Mouse (Mus musculus) liver, embryonic 14.5 days (tissue): ENCODE data around the gene Lbhd2. TPM values are rescaled to one million over a fixed set of nuclear protein-coding genes. Genes with fewer than 3 reads are reported as not detected.

Source experiments
- ATAC-seq: fragments of 200-750 bp; cut with Nextera tagmentation; 2 replicates; pipeline ENCODE4 v1.8.0; 2017; ENCODE audit warnings: moderate number of reproducible peaks, mild to moderate bottlenecking, moderate library complexity; ENCODE audit not compliant: insufficient read depth
- DNase-seq, 3 experiments: peaks; one replicate each; pipeline ENCODE4 v3.0.0-alpha.2; 2012 to 2013; ENCODE audit warnings: low read depth in 3 of 3, low spot score in 3 of 3
- H3K27ac ChIP-seq: fragments of 300-500 bp; sonication (generic); 2 replicates; pipeline ENCODE4 v1.5.1; 2014; ENCODE audit warnings: moderate library complexity, mild to moderate bottlenecking, control low read depth, inconsistent platforms
- H3K27me3 ChIP-seq: fragments of 300-500 bp; sonication (generic); 2 replicates; pipeline ENCODE4 v1.6.1; 2014; ENCODE audit warnings: mild to moderate bottlenecking, low read length, moderate library complexity; ENCODE audit not compliant: control insufficient read depth, insufficient read depth
- H3K36me3 ChIP-seq: fragments of 300-500 bp; sonication (generic); replicated peaks from 2 replicates; pipeline ENCODE4 v1.6.1; 2014; ENCODE audit warnings: low read depth; ENCODE audit not compliant: control insufficient read depth, insufficient read depth
- H3K4me1 ChIP-seq, 2 experiments: fragments of 200-500 bp in 1 of 2; fragments of 300-500 bp in 1 of 2; sonication (generic) in 1 of 2; replicated peaks; 2 replicates each; pipeline ENCODE4 v1.6.1; 2012 to 2014; ENCODE audit warnings: antibody characterized with exemption in 1 of 2, inconsistent platforms in 1 of 2, low read length in 1 of 2; ENCODE audit not compliant: control insufficient read depth in 2 of 2, insufficient read depth in 2 of 2
- H3K4me2 ChIP-seq: fragments of 300-500 bp; sonication (generic); 2 replicates; pipeline ENCODE4 v1.6.1; 2014; ENCODE audit warnings: low read depth, mild to moderate bottlenecking, control low read depth, moderate library complexity
- H3K4me3 ChIP-seq, 2 experiments: fragments of 200-500 bp in 1 of 2; fragments of 300-500 bp in 1 of 2; sonication (generic) in 1 of 2; 2 replicates each; pipeline ENCODE4 v1.5.1; 2012 to 2014; ENCODE audit warnings: low read depth in 2 of 2, low read length in 2 of 2, mild to moderate bottlenecking in 2 of 2, control low read depth in 1 of 2, inconsistent platforms in 1 of 2, moderate library complexity in 1 of 2; ENCODE audit not compliant: insufficient read depth in 1 of 2
- H3K9ac ChIP-seq: fragments of 300-500 bp; sonication (generic); replicated peaks from 2 replicates; pipeline ENCODE4 v1.6.1; 2014; ENCODE audit warnings: mild to moderate bottlenecking, control low read depth, moderate library complexity
- H3K9me3 ChIP-seq: fragments of 300-500 bp; sonication (generic); 2 replicates; pipeline ENCODE4 v1.6.1; 2016; ENCODE audit warnings: low read length, mixed read lengths; ENCODE audit not compliant: control insufficient read depth
- CTCF ChIP-seq: IDR thresholded peaks from 2 replicates; pipeline ENCODE4 v1.5.1; 2016; ENCODE audit warnings: antibody characterized with exemption, low read depth, control low read depth
- EP300 ChIP-seq: IDR thresholded peaks from 2 replicates; pipeline ENCODE4 v1.6.1; 2016; ENCODE audit warnings: antibody characterized with exemption, low read depth
- WGBS: fragments of 180-500 bp; shearing (Covaris S2); extraction: QIAGEN DNeasy Blood & Tissue Kit; methylation state at CpG from one replicate; pipeline ENCODE4 v1.1.7; 2014; ENCODE audit not compliant: insufficient replicate concordance; 5-methylcytosine and 5-hydroxymethylcytosine counted together
- polyA plus RNA-seq, 2 experiments: library from polyadenylated mRNA; depleted of rRNA in 1 of 2; stranded (reverse) in 1 of 2; unstranded in 1 of 2; fragments of >200 nt; fragmentation: Nextera tagmentation in 1 of 2; extraction: Ambion mirVana in 1 of 2; gene quantifications; 2 replicates each; pipeline versions ENCODE4 v1.2.1 to v1.2.3; 2012 to 2014

Gene Lbhd2
- polyA plus RNA-seq, 2 experiments: 0.15 TPM; not detected in 1

DNA sequence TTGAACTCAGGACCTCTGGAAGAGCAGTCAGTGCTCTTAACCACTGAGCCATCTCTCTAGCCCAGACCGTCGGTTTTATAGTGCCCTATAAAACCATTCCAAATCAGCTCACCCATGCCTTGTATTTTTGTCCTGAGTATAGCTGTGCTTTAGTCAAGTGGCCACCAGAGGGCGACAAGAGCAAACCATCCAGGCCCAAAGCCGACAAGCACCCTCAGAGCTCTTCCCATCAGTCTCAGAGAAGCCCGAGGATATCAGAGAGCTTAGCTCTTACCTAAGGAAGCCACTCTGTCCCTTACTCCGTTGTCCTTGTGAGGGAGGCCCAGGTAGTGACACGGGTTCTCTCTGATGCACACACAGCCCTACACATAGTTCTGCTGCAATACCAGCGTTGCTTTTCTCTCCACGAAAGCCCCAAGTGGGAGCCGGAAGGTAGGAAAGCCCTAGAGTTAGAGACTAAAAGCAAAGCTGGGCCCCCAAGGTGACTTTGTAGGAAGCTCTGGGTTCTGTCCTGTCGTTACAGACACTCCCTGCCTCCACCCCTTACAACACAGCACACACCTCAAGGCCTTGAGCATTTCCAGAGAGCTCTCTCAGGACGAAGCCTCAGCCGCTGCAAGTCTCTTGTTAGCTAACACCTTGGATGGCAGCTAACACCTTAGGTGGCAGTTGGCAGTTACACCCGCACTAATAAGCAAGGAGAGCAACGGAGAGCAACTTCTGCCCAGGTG, 5.0 kb upstream of the Lbhd2 start:
- no peaks in the 10 kb centered on the region for H3K9me3 ChIP-seq
- no peaks in the 10 kb centered on the region for H3K4me1 ChIP-seq
- H3K4me2 ChIP-seq: no peak overlapping the region
- H3K27me3 ChIP-seq: peaks cover 6% of the 10 kb centered on the region
- 19% methylated on average over 15 of the region's 15 CpGs for WGBS
- peak; percentile 95 for TF ChIP-seq CTCF
- no peak for TF ChIP-seq EP300
- no peaks in the 10 kb centered on the region for H3K36me3 ChIP-seq
- peak in 2 of 3 experiments; percentile 47 to 49 for DNase-seq
- 0 out of 2 replicates have a peak, but pooled peaks have one; percentile 31 for ATAC-seq
- H3K9ac ChIP-seq: no peak overlapping the region
- H3K4me3 ChIP-seq: no peak overlapping the region
- H3K27ac ChIP-seq: no peak overlapping the region

DNA sequence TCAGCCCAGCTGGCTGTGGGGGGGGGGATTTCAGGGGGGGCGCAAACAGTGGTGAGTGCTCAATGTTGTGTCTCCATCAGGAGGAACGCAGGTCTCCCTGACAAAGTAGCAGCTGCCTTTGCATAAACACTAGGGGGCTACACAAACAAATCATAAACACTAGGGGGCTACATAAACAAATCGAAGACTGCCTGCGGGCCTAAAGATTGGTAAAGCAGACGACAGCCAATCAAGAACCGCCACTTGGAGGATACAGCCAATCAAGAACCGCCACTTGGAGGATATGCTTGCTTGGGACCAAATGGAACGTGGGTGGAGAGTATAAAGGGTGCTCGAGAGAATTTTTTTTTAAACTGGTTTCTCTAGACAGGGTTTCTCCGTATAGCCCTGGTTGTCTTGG, 1.7 kb upstream of the Lbhd2 start:
- Histone ChIP-seq H3K4me1 (no peaks in the 10 kb centered on the region), H3K36me3 (no peaks in the 10 kb centered on the region), H3K27ac (no peak overlapping the region), H3K4me3 (no peak overlapping the region), H3K9ac (no peak overlapping the region), H3K9me3 (no peaks in the 10 kb centered on the region), H3K27me3 (peaks cover 15% of the 10 kb centered on the region), H3K4me2 (no peak overlapping the region)
- TF ChIP-seq EP300: no peak
- TF ChIP-seq CTCF: 0 out of 2 replicates have a peak, but pooled peaks have one; percentile 3
- 51% methylated on average over 10 of the region's 10 CpGs for WGBS
- no peak for ATAC-seq
- no peak for DNase-seq

DNA sequence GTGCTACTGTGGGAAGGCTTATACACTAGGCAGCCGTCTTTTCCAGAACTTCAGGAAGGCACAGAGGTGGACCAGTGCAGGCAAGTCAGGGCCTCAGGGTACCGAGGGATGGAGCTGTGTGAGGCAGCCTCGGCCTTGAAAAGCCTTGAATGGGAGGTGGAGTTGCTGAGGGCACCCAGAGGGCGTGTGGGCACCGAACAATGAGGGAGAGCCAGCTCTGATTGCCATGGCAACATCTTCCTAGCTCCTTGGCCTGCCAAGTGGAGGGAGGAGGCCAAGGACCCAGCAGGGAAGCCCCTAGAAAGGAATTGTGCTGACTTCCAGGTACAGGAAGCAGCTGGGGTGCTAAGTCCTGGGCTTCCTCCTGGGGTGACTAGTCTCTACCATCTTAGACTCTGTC, 3.0 kb downstream of the Lbhd2 start:
- 50% methylated on average over 5 of the region's 5 CpGs for WGBS
- no peak overlapping the region for H3K27ac ChIP-seq
- TF ChIP-seq EP300: no peak
- TF ChIP-seq CTCF: no peak
- no peak overlapping the region for H3K4me2 ChIP-seq
- H3K9me3 ChIP-seq: no peaks in the 10 kb centered on the region
- H3K36me3 ChIP-seq: no peaks in the 10 kb centered on the region
- H3K4me1 ChIP-seq: no peaks in the 10 kb centered on the region
- no peak for ATAC-seq
- no peak overlapping the region for H3K4me3 ChIP-seq
- no peak overlapping the region for H3K9ac ChIP-seq
- peaks cover 12% of the 10 kb centered on the region for H3K27me3 ChIP-seq
- no peak for DNase-seq

DNA sequence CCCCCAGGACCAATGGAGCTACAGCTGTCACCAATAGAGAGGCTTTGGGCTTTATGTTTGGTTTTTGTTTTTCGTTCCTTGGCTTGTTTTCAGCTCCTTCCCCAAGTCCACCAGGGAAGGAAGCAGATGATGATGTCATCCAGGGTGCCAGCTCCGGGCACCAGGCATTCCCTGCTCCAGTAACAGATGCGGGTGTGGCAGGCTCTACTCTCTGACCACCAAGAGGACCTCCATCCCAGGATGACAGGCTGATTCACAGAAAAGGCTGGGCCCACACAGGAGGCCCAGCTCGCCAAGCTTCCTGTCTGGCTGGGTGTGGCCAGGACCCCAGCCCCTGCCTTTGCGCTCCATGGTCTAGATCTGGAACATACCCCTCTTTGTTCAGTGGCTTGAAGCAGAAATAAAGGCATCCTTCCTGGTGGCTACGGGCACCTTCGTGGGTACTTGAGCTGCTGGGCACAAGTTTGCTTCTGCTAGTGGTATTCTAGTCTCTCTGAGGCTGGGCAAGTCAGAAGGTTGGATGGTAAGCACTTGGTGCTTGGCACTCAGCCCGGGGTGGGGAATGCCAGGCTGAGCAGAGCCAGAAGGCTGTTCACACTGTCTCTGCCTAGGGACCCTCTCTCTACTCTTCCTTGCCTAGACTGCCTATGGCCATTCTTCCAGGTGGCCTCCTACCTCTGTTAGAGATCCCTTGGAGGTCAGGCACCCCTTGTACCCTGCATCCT, 5.2 kb downstream of the Lbhd2 start:
- Histone ChIP-seq H3K4me1 (no peaks in the 10 kb centered on the region), H3K27ac (no peak overlapping the region), H3K27me3 (peaks cover 7% of the 10 kb centered on the region), H3K4me3 (no peak overlapping the region), H3K9me3 (no peaks in the 10 kb centered on the region), H3K36me3 (no peaks in the 10 kb centered on the region), H3K9ac (no peak overlapping the region), H3K4me2 (no peak overlapping the region)
- WGBS: 58% methylated on average over 8 of the region's 8 CpGs
- no peak for DNase-seq
- TF ChIP-seq EP300 (no peak), CTCF (no peak)
- ATAC-seq: no peak

DNA sequence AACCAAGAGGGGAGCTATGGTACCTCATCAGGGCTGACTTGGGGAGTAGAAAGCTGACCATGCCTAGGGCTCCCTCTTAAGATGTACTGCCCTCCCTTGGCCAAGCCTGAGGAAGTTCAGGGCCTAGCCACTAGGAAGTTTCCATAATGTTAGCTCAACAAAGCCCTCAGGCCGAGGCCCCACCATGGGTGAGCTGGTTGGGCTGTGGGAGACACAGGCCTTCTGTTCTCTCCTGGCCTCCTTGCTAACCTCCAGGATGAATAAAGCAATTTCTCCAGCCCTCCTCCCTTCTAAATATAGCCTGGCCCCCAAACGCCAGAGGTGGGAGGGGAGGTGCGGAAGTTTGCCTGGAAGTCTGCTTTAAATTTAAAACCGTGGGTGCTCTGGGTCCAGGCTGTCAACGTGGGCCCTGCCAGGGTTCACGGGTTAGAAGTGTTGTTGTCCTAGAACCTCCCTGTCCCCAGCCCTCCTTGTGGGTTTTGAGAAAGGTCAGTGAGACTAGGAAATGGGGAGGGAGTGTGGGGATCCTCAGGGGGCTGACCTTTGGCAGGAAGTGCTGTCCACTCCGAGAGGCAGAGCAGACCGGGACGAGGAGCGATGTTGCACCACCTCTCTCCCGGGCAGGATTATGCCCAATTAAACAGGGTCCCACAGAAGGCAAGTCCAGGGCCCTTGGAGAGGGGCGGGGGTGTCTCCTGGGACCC, 6.1 kb downstream of the Lbhd2 start:
- Histone ChIP-seq H3K9me3 (no peaks in the 10 kb centered on the region), H3K4me2 (peak overlapping the region; percentile 25), H3K9ac (no peak overlapping the region), H3K27ac (no peak overlapping the region), H3K4me3 (0 out of 4 replicates have a peak overlapping the region, but pooled peaks of 1 of the 2 experiments have one; percentile 18), H3K36me3 (no peaks in the 10 kb centered on the region), H3K4me1 (peaks cover 0 to 2% of the 10 kb centered on the region in 2 experiments; a peak in 1 of 4 replicates), H3K27me3 (peaks cover 3% of the 10 kb centered on the region; the same call in 1 of the 2 replicates)
- ATAC-seq (no peak), DNase-seq (no peak)
- WGBS: 29% methylated on average over 12 of the region's 12 CpGs
- TF ChIP-seq CTCF: no peak
- no peak for TF ChIP-seq EP300
